Mouse (Mus musculus): ENCODE measurements around the gene Asb5.
"Not testable (repeated sequence)": the region's sequence is repeated elsewhere in the genome, so short reads cannot be mapped to it uniquely, and the experiment has no call there.

Asb5 gene

DNA sequence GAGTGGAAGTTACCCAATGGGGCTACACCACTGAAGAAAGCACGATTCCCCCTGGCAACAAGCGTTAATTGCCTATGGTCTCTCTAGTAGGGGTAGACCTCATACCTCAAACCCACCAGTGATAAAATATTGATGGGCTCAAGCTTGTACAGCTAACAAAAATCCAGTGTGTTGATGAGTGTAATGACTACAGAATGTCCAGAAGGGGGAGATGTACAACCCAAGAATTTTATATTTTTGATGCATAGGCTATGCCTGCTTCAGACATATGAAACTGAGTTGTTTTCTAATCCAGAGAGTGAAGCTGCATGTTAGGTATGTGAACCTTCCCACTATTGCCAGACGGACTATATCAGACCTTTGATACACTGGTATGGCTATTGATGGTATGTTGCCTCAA, 7.9 kb downstream of the Asb5 start:
- DNase-seq (ENCODE audit: low spot score in 2 of 2): no peak

DNA sequence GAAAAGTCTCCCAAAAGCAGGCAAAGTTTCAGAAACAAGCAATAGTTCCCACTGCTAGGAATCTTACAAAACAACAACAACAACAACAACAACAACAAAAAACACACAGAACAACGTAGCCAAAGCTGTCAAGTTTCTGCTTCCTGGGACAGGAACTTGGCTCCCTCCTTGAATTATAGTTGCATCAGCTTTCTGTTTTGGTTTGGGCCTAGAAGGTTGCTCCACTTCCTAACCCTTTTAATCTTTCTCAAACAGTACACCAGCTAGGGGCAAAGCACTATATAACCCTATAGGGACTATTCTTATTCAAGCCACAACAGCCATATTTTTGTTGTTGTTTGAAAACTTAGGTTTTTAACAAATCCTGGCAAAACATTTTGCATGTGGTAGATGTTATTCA, 12.0 kb downstream of the Asb5 start:
- no peak for DNase-seq (ENCODE audit: low spot score in 2 of 2)

DNA sequence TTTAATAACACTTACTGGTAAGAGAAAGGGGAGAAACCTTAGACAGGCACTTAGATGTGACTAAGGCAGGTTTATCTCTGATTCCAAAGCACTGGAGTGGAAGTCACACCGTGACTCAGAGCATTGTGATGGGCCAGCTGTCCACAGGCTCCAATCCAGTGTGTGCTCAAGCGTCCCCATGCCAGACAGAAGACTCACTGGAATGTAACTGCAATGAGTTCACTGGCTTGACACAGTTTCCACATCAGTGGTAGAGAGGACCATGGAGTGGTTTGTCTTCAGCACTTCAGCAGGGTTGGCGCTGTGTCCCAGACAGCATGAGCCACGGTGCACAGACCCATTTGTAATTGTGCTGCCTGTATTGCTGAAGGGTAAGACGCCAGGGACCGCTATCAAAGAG, 19.0 kb downstream of the Asb5 start:
- DNase-seq (ENCODE audit: low spot score in 2 of 2): no peak

DNA sequence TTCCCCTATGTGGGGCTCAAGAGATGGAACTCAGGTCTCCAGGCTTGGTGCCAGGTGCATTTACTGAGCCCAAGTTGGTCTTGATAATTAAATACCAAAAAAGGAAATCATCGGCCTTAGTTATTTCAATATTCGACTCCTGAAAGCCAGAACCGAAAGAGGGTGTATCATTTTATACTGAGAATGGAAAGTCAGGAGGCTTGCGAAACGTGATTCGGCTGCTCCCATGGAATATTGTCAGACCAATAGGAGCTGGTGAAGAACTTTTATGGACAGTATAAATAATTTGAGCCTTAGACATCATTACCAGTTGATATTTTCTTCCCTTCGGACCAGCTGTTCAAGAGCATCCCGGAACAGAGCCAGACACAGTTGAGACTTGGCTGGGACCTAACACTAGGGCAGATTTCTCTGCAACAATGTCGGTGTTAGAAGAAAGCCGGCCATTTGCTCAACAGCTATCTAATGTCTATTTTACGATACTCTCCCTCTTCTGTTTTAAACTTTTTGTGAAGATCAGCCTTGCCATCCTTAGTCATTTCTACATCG, 20.7 kb downstream of the Asb5 start:
- no peak for DNase-seq (ENCODE audit: low spot score in 2 of 2)

DNA sequence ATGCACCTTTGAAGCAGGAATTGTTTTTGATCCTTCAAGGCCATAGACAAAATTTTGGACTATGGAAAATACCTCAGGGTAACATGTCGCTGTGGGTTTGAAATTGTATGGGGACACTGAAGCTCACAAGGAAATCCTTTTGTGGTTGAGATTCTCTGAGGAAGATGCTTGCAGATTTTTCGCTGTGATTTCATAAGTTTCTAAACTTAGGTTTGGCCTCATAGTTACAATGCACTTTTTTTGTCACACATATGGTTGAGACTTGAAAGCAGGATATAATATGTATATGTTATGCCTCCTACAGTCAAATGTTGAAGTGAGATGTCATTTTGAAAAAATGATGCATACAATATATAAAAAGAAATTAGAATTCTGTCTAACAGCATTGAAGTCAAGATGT, 25.5 kb downstream of the Asb5 start:
- DNase-seq (ENCODE audit: low spot score in 2 of 2): peak in 1 of 2 experiments; percentile 39

DNA sequence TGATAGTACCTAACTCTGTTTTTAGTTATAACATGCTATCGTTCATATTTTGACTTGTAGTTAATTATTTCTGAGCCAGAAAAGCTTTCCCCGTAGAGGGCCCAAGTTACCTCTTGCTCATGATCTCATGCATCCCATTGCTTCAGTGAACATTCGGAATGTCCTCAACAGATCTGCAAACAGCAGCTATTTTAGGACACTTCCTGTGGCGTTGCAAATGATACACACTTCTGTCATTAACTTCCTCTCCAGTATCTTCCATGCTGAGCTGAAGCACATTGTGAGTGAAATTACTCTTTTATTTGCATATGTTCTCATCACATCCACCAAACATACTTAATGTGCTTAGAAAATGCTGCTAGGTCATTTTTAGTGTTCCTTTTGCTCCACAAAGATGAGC, 32.8 kb downstream of the Asb5 start:
- DNase-seq (ENCODE audit: low spot score in 2 of 2): no peak

DNA sequence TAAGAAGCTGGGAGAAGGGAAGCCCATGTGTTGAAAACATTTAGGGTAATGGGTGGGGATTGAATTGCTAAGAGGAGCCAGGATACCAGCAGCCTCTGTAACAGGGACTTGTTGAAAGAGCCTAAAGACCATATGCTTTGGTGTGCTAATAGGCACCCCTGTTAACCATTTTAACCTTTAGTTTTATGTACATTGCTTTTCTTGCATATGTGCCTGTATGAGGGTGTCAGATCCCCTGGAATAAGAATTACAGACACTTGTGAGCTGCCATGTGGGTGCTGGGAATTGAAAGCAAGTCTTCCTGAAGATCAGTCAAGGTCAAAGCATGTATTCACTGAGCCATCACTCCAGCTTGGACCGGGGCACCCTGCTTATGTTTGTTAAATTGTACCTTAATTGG, 35.8 kb downstream of the Asb5 start:
- no peak for DNase-seq (ENCODE audit: low spot score in 2 of 2)

DNA sequence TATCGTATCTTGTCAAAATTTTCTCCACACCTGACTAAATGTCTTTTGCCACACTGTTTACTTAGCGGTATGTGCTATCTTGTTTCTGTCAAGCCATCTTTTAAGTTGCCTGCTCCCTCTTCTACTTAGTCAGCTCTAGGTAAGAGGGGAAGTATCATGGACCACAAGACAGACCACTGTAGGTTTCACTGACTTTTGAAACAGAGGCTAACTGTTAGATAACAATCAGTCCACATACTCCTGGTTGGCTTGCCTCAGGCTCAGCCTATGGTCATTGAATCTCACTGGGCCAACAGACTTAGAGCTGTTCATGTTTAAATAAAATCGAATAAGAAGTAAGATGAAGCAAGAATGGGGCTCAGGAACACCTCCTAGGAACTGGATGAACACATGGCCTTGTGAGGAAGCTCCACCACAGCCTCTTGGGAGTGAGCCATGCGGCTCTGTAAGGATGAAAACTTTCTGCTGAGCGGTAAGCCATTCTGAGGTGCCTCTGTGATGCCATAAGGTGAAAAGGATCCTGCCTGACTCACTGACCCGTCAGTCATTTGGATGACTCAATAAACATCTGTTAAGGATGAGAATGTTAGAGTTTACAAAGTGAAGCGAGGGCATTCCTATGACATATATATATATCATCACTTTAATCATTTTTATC, 36.4 kb downstream of the Asb5 start:
- DNase-seq (ENCODE audit: low spot score in 2 of 2): no peak

DNA sequence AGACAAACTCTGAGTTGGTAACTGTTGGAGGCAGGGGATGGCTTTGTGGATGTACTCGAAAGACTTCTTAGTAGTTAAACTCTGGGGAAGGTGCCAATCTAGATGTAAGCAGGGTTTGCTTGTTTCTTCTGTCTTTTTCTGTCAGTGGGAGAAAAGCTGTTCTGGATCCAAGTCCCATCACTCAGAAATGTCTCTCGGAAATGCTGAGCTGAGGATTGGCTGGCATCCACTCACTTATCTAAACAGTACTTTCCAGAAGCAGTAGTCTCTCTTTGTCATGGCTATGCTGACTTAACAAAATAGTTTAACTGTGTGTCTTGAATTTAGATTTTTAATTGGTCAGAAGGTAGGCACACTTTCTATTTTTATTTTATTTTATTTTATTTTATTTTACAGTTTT, 37.8 kb downstream of the Asb5 start:
- DNase-seq (ENCODE audit: low spot score in 2 of 2): no peak

DNA sequence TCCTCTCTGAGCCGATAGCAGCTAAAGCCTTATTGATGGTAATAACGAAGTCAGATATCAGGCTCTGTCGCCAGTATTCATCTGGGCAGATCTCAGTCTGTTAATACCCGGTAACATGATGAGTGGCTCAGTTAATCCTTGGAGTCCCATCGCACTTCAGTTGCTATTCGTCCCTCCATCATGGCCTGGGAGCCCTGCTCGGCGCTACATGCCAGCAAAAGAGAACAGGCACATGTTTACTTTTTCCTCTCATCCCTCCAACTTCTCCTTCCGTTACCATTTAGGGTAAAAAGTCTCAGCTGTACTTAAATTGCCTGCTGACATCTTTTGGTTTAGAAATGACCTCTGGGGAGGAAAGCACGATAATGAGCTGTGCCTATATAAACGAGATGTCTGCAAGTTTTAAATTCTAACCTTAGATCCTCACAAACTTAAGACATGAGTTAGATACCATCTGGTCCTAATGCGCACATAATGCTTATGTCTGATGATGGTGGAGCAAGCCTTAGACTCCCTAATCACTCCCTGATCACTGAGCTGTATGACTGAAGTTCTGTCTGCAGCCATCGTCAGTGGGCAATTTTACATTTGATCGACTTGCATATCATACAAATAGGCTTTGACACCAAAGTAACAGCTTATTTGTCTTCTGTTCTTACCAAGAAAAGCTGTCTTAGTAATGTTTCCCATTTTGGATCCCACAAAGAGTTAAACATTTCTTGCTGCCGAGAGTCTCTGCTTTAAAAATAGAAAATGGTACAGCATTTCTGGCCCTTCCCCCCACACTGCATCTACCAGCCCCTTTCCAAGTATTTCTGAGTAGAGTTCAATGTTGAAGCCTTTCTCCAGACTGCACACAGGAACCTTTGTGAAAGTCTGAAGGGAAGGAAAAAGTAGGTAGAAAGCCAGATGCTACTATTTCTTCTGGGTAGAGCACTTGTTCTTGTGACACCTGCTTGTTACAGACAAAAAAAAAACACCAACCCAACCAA, 41.5 kb downstream of the Asb5 start:
- DNase-seq (ENCODE audit: low spot score in 2 of 2): no peak

DNA sequence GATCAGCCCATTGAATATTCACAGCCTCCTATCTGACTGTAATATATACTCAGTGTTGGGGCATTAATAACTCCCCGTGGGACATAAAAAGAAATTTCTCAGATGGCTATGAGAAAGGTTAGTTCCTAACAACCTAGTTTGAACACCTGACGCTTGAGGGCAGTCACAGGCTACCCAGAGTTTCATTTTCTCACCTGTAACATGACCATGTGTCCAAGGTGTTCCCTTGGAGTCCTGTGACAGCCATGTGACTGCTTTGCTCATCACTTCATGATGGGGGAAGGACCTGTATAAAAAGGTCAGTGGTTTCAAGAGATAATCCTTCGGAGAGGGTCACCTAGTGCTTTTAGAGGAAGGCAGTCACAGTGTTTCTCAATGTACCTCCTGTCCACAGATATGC, 52.1 kb downstream of the Asb5 start:
- no peak for DNase-seq (ENCODE audit: low spot score in 2 of 2)

DNA sequence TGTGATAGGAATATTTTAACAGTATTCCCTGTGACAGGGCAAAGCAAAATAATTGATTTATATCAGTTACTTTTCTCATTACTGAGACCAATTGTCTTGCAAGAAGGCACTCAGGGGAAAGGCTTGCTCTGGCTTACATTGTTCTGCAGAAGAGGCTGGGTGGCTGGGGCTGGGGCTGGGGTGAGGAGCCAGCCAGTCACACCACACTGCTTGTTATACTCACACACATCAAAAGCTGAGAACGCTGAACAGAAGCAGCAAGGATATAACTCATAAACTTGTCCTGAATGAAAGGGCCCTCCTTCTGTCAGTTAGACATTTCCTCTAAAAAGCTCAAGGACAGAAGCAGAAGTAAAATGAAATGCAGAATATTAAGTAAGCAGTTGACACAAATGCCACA, 53.5 kb downstream of the Asb5 start:
- no peak for DNase-seq (ENCODE audit: low spot score in 2 of 2)

DNA sequence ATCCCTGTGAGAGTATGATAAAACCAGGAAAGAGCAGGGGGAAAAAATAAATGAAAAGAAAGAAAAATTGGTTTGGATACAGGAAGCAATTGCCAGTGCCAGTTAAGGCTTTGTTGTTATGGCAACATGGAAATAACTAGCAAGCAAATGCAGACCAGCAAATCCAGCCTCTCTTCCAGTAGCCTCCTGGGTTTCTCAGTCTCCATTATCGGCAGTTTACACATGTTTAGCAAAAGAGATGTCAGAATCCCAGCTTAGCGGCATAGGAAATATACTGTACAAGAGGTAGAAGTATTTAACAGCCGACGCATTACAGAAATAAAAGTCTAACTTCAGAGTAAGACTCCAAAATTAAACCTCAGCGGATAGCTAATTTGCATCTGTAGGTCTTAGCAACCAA, 65.3 kb downstream of the Asb5 start:
- peak in 1 of 2 experiments; percentile 30 for DNase-seq (ENCODE audit: low spot score in 2 of 2)

DNA sequence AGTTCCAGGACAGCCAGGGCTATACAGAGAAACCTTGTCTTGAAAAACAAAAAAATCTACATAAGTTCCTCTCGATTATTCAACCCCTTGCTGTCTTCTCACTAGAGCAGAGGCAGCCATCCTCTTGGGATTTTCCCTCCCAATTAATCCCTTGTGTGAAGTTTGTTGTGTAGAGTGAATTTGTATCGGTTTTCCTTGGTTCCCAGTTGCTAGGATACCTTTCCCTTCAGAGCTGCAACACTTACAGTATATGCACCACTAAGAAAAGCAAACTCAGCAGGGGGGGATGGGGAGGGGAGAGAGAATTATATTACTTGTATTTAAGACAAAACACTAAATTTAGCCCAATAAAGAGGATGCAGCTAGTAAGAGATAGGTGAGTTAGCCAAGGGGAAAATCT, 66.7 kb downstream of the Asb5 start:
- no peak for DNase-seq (ENCODE audit: low spot score in 2 of 2)

DNA sequence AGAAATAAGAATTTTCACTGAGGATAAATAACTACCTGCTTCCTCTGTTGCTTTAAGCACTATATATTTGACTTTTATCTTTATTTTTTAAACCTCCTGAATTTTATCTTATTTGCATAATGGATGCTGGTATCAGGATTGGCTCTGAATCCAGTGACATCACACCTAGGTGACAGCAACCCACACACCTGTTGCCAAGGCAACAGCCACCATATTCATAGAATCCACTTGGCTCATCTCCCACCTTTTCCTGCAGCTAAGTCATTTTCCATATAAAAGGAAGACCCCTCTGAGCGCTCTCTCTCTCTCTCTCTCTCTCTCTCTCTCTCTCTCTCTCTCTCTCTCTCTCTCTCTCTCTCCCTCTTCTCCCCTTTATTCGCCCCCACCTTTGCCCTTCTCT, 67.6 kb downstream of the Asb5 start:
- DNase-seq (ENCODE audit: low spot score in 2 of 2): peak in 1 of 2 experiments; percentile 52

DNA sequence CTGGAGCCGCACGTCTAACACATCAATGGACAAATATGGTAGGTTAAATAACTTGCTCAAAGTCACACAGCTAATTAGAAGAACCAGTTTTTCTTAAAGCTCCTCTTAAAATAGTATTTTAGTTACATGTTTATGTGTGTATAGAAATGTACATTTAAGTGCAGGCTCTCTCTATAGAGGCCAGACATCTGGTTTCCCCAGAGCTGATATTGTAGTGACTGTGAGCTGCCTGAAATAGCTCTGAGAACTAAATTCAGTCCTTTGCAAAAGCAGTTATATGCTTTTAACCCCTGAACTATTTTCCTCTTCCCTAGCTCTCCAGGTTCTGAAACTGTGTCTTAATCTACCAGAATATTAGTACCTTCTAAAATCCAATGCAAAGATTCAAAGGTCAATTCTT, 68.0 kb downstream of the Asb5 start:
- no peak for DNase-seq (ENCODE audit: low spot score in 2 of 2)

DNA sequence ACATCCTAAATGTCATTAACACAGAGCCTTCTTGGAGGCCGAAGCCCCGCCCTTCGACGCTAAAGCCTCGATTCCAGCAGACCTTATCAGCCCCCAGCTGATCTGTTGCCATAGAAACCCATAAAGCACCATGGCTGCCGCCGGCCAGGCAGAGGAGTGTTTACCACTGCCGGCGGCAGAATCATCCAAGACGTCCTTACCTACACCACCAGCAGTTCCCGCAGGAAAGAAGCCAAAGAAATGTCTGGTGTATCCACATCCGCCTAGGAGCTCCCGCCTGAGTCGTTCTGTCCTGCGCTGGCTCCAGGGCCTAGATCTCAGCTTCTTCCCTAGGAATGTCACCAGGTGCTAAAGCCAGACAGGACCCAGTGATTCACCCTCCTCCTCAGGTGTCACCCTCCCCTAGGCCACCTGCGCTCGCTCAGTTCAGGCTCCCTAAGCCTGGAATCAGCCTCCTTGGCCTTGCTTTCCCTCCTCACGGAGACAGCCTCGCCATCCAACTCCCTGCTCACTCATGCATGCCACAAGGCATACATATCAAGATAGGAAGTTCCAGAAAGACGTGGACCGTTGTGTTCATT, 71.4 kb downstream of the Asb5 start, which contains the start of gene Spata4:
Gene Spata4 (plus strand): TSS at position 111 of the 581 bp plus-strand sequence.
- DNase-seq (ENCODE audit: low spot score in 2 of 2): peak; percentile 42 to 55

DNA sequence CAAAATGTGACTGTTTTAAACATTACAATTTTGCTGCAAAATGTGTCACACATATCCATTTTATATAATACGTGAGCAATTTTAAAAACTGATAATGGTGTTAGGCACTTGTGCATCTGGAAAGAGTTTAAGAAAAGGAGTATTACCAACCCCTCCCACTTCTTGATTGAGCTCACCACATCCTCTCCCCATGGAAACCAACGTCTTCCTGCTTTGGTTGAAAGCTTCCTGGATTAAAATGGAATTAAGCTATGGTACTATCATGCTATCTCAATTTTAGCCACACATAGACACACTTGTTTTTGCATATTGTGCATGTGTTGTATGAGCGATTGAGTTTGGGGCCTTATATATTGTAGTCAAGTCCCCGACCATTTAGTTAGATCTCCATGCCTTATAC, 74.1 kb downstream of the Asb5 start:
- DNase-seq (ENCODE audit: low spot score in 2 of 2): no peak

DNA sequence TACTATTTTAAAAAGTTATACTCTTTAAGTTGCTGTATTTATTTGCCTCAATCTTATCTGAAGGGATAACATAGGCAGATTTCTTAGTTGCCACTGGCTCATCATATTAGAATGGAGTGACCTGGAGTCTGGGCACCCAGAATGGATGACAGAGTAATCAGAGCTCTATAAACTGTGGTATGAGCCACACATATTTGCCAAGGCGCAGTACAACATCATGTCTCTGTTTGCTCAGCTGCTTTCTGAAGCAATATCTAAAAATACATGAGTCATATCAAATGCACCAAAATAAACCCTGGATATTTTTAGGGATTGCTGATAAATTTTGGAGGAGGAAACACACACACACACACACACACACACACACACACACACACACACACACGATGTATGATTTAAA, 80.0 kb downstream of the Asb5 start:
- DNase-seq (ENCODE audit: low spot score in 2 of 2): no peak

DNA sequence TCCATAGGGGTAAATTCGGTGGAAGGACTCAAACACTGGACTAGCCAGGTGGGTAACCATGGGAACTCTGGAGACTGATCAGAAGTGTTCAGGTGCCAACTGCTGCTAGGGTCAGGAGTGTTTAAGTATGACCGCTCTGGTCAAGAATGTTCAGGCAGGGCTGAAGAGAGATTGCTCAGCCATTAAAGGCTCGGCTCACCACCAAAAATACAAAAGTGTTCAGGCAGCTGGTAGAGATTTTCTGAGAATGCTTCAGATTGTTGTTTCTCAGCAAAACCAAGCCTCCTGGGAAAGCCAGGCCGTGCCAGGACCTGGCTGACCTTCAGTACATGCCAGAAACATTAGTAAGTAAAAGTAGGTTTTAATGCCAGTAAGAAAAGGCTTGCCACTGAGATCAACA, 80.9 kb downstream of the Asb5 start:
- no peak for DNase-seq (ENCODE audit: low spot score in 2 of 2)

DNA sequence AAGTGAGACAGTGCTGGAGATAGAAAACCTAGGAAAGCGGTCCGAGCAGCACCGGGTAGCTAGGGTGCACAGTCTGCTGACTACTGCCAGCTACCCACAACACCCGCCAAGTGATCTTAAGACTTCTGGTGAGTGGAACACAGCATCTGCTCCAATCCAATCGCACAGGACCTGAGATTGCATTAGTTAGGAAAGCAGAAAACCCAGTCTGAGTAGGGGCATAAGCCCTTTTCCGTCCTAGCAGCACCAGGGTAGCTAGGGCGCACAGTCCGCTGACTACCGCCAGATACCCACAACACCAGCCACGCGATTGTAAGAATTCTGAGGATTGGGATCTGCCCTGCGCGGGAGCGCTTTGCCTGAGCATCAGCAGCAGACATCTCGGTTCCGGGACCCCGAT, 87.3 kb downstream of the Asb5 start:
- not testable (repeated sequence) for DNase-seq (ENCODE audit: low spot score in 2 of 2)
